Mouse (Mus musculus): ENCODE data around the gene Hsf2. TPM values are rescaled to one million over a fixed set of nuclear protein-coding genes. Genes with fewer than 3 reads are reported as not detected.

Gene Hsf2
- polyA plus RNA-seq (2017; shearing (Covaris generic)), result 10 to 100 TPM; 14.1 to 15.5 (median 14.3) TPM

- peak; percentile 97 for ATAC-seq
Observed at GRCm38 (mm10) chr10:57485908-57486541, at the start of gene Hsf2. Gene Hsf2 (plus strand): TSS chr10:57486385.

- no peak for ATAC-seq
Observed at GRCm38 (mm10) chr10:57437898-57438297, 48.3 kb upstream of the Hsf2 start.

GRCm38 (mm10) chr10:57441049-57441448, 45.1 kb upstream of the Hsf2 start:
- ATAC-seq, result no peak

GRCm38 (mm10) chr10:57444392-57444791, 41.8 kb upstream of the Hsf2 start:
- ATAC-seq, result no peak

- ATAC-seq, result no peak
Observed at GRCm38 (mm10) chr10:57445655-57446054, 40.5 kb upstream of the Hsf2 start.

GRCm38 (mm10) chr10:57447657-57448050, 38.5 kb upstream of the Hsf2 start:
- peak; percentile 7 for ATAC-seq

GRCm38 (mm10) chr10:57448051-57448716, 38.0 kb upstream of the Hsf2 start:
- peak; percentile 89 for ATAC-seq

GRCm38 (mm10) chr10:57463298-57463697, 22.9 kb upstream of the Hsf2 start:
- ATAC-seq, result peak; percentile 73

GRCm38 (mm10) chr10:57465768-57466167, 20.4 kb upstream of the Hsf2 start:
- ATAC-seq, result no peak

GRCm38 (mm10) chr10:57477121-57477843, 8.9 kb upstream of the Hsf2 start:
- no peak for ATAC-seq

GRCm38 (mm10) chr10:57481717-57482116, 4.5 kb upstream of the Hsf2 start:
- ATAC-seq, result no peak

GRCm38 (mm10) chr10:57484741-57485140, 1.4 kb upstream of the Hsf2 start:
- ATAC-seq, result no peak

- ATAC-seq, result peak; percentile 30
Observed at GRCm38 (mm10) chr10:57486542-57487071, 422 bp downstream of the Hsf2 start.

GRCm38 (mm10) chr10:57487201-57487600, 1.0 kb downstream of the Hsf2 start:
- ATAC-seq, result no peak

GRCm38 (mm10) chr10:57488591-57488990, 2.4 kb downstream of the Hsf2 start:
- ATAC-seq, result no peak

GRCm38 (mm10) chr10:57492050-57492449, 5.9 kb downstream of the Hsf2 start:
- no peak for ATAC-seq

- ATAC-seq, result no peak
Observed at GRCm38 (mm10) chr10:57499414-57500156, 13.4 kb downstream of the Hsf2 start.

GRCm38 (mm10) chr10:57514616-57515015, 28.4 kb downstream of the Hsf2 start:
- no peak for ATAC-seq

GRCm38 (mm10) chr10:57515278-57515677, 29.1 kb downstream of the Hsf2 start:
- ATAC-seq, result no peak

GRCm38 (mm10) chr10:57526469-57526868, 40.3 kb downstream of the Hsf2 start:
- no peak for ATAC-seq

- no peak for ATAC-seq
Observed at GRCm38 (mm10) chr10:57531076-57531475, 44.9 kb downstream of the Hsf2 start.

- ATAC-seq, result no peak
Observed at GRCm38 (mm10) chr10:57531616-57532217, 45.5 kb downstream of the Hsf2 start.
